Mouse (Mus musculus): ENCODE measurements around the gene Cul1. TPM values are rescaled to one million over a fixed set of nuclear protein-coding genes. Genes with fewer than 3 reads are reported as not detected.
"Not testable (repeated sequence)": the region's sequence is repeated elsewhere in the genome, so short reads cannot be mapped to it uniquely, and the experiment has no call there.

Cul1 gene
- polyA plus RNA-seq, 1 experiment from 2014 or later: 166 TPM

DNA sequence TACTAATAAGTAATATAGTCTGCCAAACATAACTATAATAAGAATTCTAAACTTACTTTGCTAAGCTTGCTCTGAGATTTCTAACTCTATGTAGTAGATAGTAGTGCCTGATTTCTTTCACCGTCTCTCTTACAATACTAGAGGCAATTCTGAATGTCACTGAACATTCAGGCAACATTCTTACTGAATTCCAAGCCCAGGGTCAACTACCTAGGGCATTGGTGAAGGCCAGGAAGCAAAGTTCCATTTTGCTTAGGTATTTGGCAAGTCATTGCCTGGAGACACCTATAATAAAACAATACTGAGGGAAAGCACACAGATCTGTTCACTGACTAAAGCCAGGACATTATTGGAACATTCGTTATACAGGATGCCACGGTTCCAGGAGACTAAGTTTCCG lies 26.6 kb upstream of the Cul1 start:
- H3K36me3 ChIP-seq (ENCODE audit: control insufficient read depth, insufficient read depth, low read length); H3K4me3 ChIP-seq (ENCODE audit: low read depth, low read length); ATAC-seq (ENCODE audit: insufficient number of reproducible peaks, low FRiP score, low TSS enrichment, low read depth); H3K4me1 ChIP-seq (ENCODE audit: control insufficient read depth, insufficient read depth, low read length); H3K27me3 ChIP-seq (ENCODE audit: control insufficient read depth, insufficient read depth, low read length); H3K9ac ChIP-seq (ENCODE audit: low read length); H3K4me2 ChIP-seq (ENCODE audit: low read depth, severe bottlenecking); H3K27ac ChIP-seq (replicated peaks; ENCODE audit: low read depth, low read length); DNase-seq (ENCODE audit: low spot score); H3K9me3 ChIP-seq (ENCODE audit: control insufficient read depth, low read length): not testable (repeated sequence)
- WGBS: 82% methylated on average over 4 of the region's 4 CpGs

GRCm38 (mm10) chr6:47432795-47433194 lies 20.4 kb upstream of the Cul1 start:
- not testable (repeated sequence) for H3K4me3 ChIP-seq (ENCODE audit: low read depth, low read length); H3K27ac ChIP-seq (replicated peaks; ENCODE audit: low read depth, low read length); H3K27me3 ChIP-seq (ENCODE audit: control insufficient read depth, insufficient read depth, low read length); H3K4me1 ChIP-seq (ENCODE audit: control insufficient read depth, insufficient read depth, low read length); H3K9me3 ChIP-seq (ENCODE audit: control insufficient read depth, low read length); H3K4me2 ChIP-seq (ENCODE audit: low read depth, severe bottlenecking); ATAC-seq (ENCODE audit: insufficient number of reproducible peaks, low FRiP score, low TSS enrichment, low read depth); H3K36me3 ChIP-seq (ENCODE audit: control insufficient read depth, insufficient read depth, low read length); DNase-seq (ENCODE audit: low spot score); H3K9ac ChIP-seq (ENCODE audit: low read length)
- WGBS: 87% methylated on average over 11 of the region's 12 CpGs

DNA sequence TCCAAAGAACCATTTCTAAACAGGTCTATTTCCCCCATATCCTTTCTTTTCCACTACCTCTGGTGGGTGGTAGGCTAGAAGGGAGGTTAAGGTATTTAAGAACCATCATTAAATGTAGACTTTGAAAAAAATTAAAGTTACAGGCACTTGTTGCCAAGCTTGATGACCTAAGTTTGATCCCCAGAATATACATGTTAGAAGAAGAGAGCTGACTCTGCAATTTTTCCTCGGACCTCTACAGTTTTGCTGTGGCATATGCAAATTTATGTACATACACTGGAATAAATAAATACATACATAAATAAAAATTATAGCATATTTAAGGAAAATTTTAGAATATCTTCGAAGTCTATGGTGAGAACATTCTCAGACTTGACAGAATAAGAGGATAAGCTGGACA lies 13.1 kb upstream of the Cul1 start:
- Histone ChIP-seq H3K4me3 (ENCODE audit: low read depth, low read length) (no peak overlapping the region), H3K27ac (replicated peaks; ENCODE audit: low read depth, low read length) (no peak overlapping the region), H3K4me2 (ENCODE audit: low read depth, severe bottlenecking) (no peak overlapping the region), H3K27me3 (ENCODE audit: control insufficient read depth, insufficient read depth, low read length) (no peaks in the 10 kb centered on the region), H3K9ac (ENCODE audit: low read length) (no peak overlapping the region), H3K9me3 (ENCODE audit: control insufficient read depth, low read length) (no peaks in the 10 kb centered on the region), H3K4me1 (ENCODE audit: control insufficient read depth, insufficient read depth, low read length) (no peaks in the 10 kb centered on the region), H3K36me3 (ENCODE audit: control insufficient read depth, insufficient read depth, low read length) (no peaks in the 10 kb centered on the region)
- DNase-seq (ENCODE audit: low spot score) (no peak), ATAC-seq (ENCODE audit: insufficient number of reproducible peaks, low FRiP score, low TSS enrichment, low read depth) (no peak)
- WGBS: 86% methylated on average over 2 of the region's 2 CpGs

GRCm38 (mm10) chr6:47447658-47448057 lies 5.5 kb upstream of the Cul1 start:
- Histone ChIP-seq H3K4me1 (ENCODE audit: control insufficient read depth, insufficient read depth, low read length) (no peaks in the 10 kb centered on the region), H3K4me3 (ENCODE audit: low read depth, low read length) (no peak overlapping the region), H3K36me3 (ENCODE audit: control insufficient read depth, insufficient read depth, low read length) (no peaks in the 10 kb centered on the region), H3K9me3 (ENCODE audit: control insufficient read depth, low read length) (no peaks in the 10 kb centered on the region), H3K4me2 (ENCODE audit: low read depth, severe bottlenecking) (no peak overlapping the region), H3K27ac (replicated peaks; ENCODE audit: low read depth, low read length) (no peak overlapping the region), H3K27me3 (ENCODE audit: control insufficient read depth, insufficient read depth, low read length) (no peaks in the 10 kb centered on the region), H3K9ac (ENCODE audit: low read length) (no peak overlapping the region)
- no peak for ATAC-seq (ENCODE audit: insufficient number of reproducible peaks, low FRiP score, low TSS enrichment, low read depth)
- DNase-seq (ENCODE audit: low spot score): no peak
- 92% methylated on average over 1 of the region's 1 CpGs for WGBS

GRCm38 (mm10) chr6:47453522-47454130 lies 428 bp downstream of the Cul1 start:
- ATAC-seq (ENCODE audit: insufficient number of reproducible peaks, low FRiP score, low TSS enrichment, low read depth): peak; percentile 78
- H3K36me3 ChIP-seq (ENCODE audit: control insufficient read depth, insufficient read depth, low read length): no peaks in the 10 kb centered on the region
- peak; percentile 86 for DNase-seq (ENCODE audit: low spot score)
- H3K4me2 ChIP-seq (ENCODE audit: low read depth, severe bottlenecking): peak overlapping the region; percentile 62
- peaks cover 7% of the 10 kb centered on the region for H3K4me1 ChIP-seq (ENCODE audit: control insufficient read depth, insufficient read depth, low read length)
- H3K27me3 ChIP-seq (ENCODE audit: control insufficient read depth, insufficient read depth, low read length): no peaks in the 10 kb centered on the region
- no peaks in the 10 kb centered on the region for H3K9me3 ChIP-seq (ENCODE audit: control insufficient read depth, low read length)
- H3K4me3 ChIP-seq (ENCODE audit: low read depth, low read length): peak overlapping the region; percentile 95
- peak overlapping the region; percentile 98 for H3K27ac ChIP-seq (replicated peaks; ENCODE audit: low read depth, low read length)
- 0% methylated on average over 41 of the region's 42 CpGs for WGBS
- H3K9ac ChIP-seq (ENCODE audit: low read length): peak overlapping the region; percentile 99

- Histone ChIP-seq H3K9ac (ENCODE audit: low read length) (peak overlapping the region; percentile 99), H3K9me3 (ENCODE audit: control insufficient read depth, low read length) (no peaks in the 10 kb centered on the region), H3K27me3 (ENCODE audit: control insufficient read depth, insufficient read depth, low read length) (no peaks in the 10 kb centered on the region), H3K27ac (replicated peaks; ENCODE audit: low read depth, low read length) (peak overlapping the region; percentile 98), H3K4me3 (ENCODE audit: low read depth, low read length) (peak overlapping the region; percentile 95), H3K4me1 (ENCODE audit: control insufficient read depth, insufficient read depth, low read length) (peaks cover 7% of the 10 kb centered on the region), H3K36me3 (ENCODE audit: control insufficient read depth, insufficient read depth, low read length) (no peaks in the 10 kb centered on the region), H3K4me2 (ENCODE audit: low read depth, severe bottlenecking) (peak overlapping the region; percentile 62)
- ATAC-seq (ENCODE audit: insufficient number of reproducible peaks, low FRiP score, low TSS enrichment, low read depth) (peak; percentile 79), DNase-seq (ENCODE audit: low spot score) (peak; percentile 79)
- under 1% methylated on average over 45 of the region's 72 CpGs for WGBS
These were observed 955 bp downstream of the Cul1 start for GRCm38 (mm10) chr6:47454131-47454574.

GRCm38 (mm10) chr6:47454575-47455571 lies 1.7 kb downstream of the Cul1 start:
- ATAC-seq (ENCODE audit: insufficient number of reproducible peaks, low FRiP score, low TSS enrichment, low read depth) (peak; percentile 83), DNase-seq (ENCODE audit: low spot score) (peak; percentile 81)
- no peaks in the 10 kb centered on the region for H3K27me3 ChIP-seq (ENCODE audit: control insufficient read depth, insufficient read depth, low read length)
- WGBS: under 1% methylated on average over 61 of the region's 79 CpGs
- peaks cover 7% of the 10 kb centered on the region for H3K4me1 ChIP-seq (ENCODE audit: control insufficient read depth, insufficient read depth, low read length)
- H3K4me3 ChIP-seq (ENCODE audit: low read depth, low read length): peak overlapping the region; percentile 95
- H3K9me3 ChIP-seq (ENCODE audit: control insufficient read depth, low read length): no peaks in the 10 kb centered on the region
- H3K9ac ChIP-seq (ENCODE audit: low read length): peak overlapping the region; percentile 99
- peak overlapping the region; percentile 62 for H3K4me2 ChIP-seq (ENCODE audit: low read depth, severe bottlenecking)
- H3K36me3 ChIP-seq (ENCODE audit: control insufficient read depth, insufficient read depth, low read length): no peaks in the 10 kb centered on the region
- H3K27ac ChIP-seq (replicated peaks; ENCODE audit: low read depth, low read length): peak overlapping the region; percentile 98

GRCm38 (mm10) chr6:47455843-47456242 lies 2.6 kb downstream of the Cul1 start:
- H3K4me3 ChIP-seq (ENCODE audit: low read depth, low read length): no peak overlapping the region; the same call in 1 of the 2 replicates
- WGBS: 89% methylated on average over 1 of the region's 1 CpGs
- no peak for DNase-seq (ENCODE audit: low spot score)
- peak overlapping the region; percentile 62; the same call in 1 of the 2 replicates for H3K4me2 ChIP-seq (ENCODE audit: low read depth, severe bottlenecking)
- H3K9ac ChIP-seq (ENCODE audit: low read length): no peak overlapping the region
- ATAC-seq (ENCODE audit: insufficient number of reproducible peaks, low FRiP score, low TSS enrichment, low read depth): no peak
- H3K27ac ChIP-seq (replicated peaks; ENCODE audit: low read depth, low read length): no peak overlapping the region
- H3K27me3 ChIP-seq (ENCODE audit: control insufficient read depth, insufficient read depth, low read length): no peaks in the 10 kb centered on the region
- H3K9me3 ChIP-seq (ENCODE audit: control insufficient read depth, low read length): no peaks in the 10 kb centered on the region
- no peaks in the 10 kb centered on the region for H3K36me3 ChIP-seq (ENCODE audit: control insufficient read depth, insufficient read depth, low read length)
- peaks cover 7% of the 10 kb centered on the region for H3K4me1 ChIP-seq (ENCODE audit: control insufficient read depth, insufficient read depth, low read length)

All from limb, embryonic 11.5 days (tissue).